Mouse (Mus musculus) CH12.LX (cell line): ENCODE results near the gene Olfr96.

Source experiments
- CTCF ChIP-seq, 2 experiments: IDR thresholded peaks in 1 of 2; conservative IDR thresholded peaks in 1 of 2; 2 replicates each; pipeline ENCODE4 v1.5.1; 2011 to 2012; ENCODE audit warnings: low read depth in 2 of 2, low read length in 2 of 2, improper control_type of control experiment in 1 of 2, inconsistent platforms in 1 of 2, mild to moderate bottlenecking in 1 of 2, moderate library complexity in 1 of 2
- EP300 ChIP-seq: IDR thresholded peaks from 2 replicates; pipeline ENCODE4 v1.6.1; 2011; ENCODE audit warnings: low read length, improper control_type of control experiment
- MAX ChIP-seq: IDR thresholded peaks from 2 replicates; pipeline ENCODE4 v1.6.1; 2011; ENCODE audit warnings: low read length, improper control_type of control experiment
- POLR2A ChIP-seq: IDR thresholded peaks from 2 replicates; pipeline ENCODE4 v1.6.1; 2011; ENCODE audit warnings: low read depth, mild to moderate bottlenecking, improper control_type of control experiment, low read length
- TCF12 ChIP-seq: IDR thresholded peaks from 2 replicates; pipeline ENCODE4 v1.6.1; 2014; ENCODE audit warnings: low read depth, mild to moderate bottlenecking, inconsistent platforms, low read length, improper control_type of control experiment

DNA sequence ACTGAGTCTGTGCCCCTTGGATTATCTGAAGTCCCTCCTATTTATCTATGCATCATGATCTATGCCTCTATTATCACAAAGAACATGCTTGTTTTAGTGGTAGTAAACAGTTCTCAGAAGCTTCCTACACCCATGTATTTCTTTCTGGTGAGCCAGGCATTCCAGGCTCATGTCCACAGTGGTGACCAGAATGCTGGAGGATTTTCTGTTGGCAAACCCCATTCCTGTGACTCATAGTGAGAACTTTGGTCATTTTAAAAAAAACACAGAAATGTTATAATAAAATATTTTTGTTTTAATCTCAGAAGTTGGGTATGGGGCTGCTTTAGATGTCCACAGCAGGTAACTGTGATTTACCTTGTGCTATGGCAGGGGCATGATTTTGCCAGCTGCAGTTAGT lies 29.5 kb downstream of the Olfr96 start:
- TF ChIP-seq MAX, result no peak
- TF ChIP-seq TCF12, result no peak
- no peak for TF ChIP-seq CTCF (conservative IDR thresholded peaks at IDR 0.05 in 1 of 2, IDR thresholded peaks at IDR 0.05 in 1 of 2; ENCODE audit: low read depth in 2 of 2, low read length in 2 of 2)
- no peak for TF ChIP-seq POLR2A
- TF ChIP-seq EP300, result no peak
